Mouse (Mus musculus): ENCODE measurements at regions not wholly inside any gene's neighbourhood (a gene's known extent, or its start where the extent isn't known, plus 50 kb on each side); places are given as distances from the start of the nearest gene placed in this dataset.

GRCm38 (mm10) chr6:53217234-53218015, 69.6 kb upstream of the Creb5 start:
- TF ChIP-seq CTCF (IDR thresholded peaks at IDR 0.05) = peak; percentile 65
- TF ChIP-seq POLR2A (IDR thresholded peaks at IDR 0.05; ENCODE audit: insufficient read depth, low read depth, low read length) = no peak
- no peak for TF ChIP-seq EP300 (IDR thresholded peaks at IDR 0.05; ENCODE audit: insufficient read depth, low read depth, low read length)
